Mouse (Mus musculus) regulatory T cell (primary cell): ENCODE measurements around the gene Dynll2.
"Not testable (repeated sequence)": the region's sequence is repeated elsewhere in the genome, so short reads cannot be mapped to it uniquely, and the experiment has no call there.

Source experiments
- in situ Hi-C: fragments of 300-600 bp; cut with MboI, MseI; formaldehyde crosslinking; loops from one replicate; pipeline ENCODE4 v1.15.1; 2025; ENCODE audit warnings: high pct_unique_total_duplicates

Gene Dynll2

GRCm38 (mm10) chr11:87987861-87988260 lies 528 bp upstream of the Dynll2 start:
- in situ Hi-C loops = no loop called here

GRCm38 (mm10) chr11:87986141-87986741 lies 1.1 kb downstream of the Dynll2 start:
- in situ Hi-C loops = no loop called here

- in situ Hi-C loops = no loop called here
Observed at GRCm38 (mm10) chr11:87985643-87986042, 1.7 kb downstream of the Dynll2 start.

- in situ Hi-C loops = no loop called here
Observed at GRCm38 (mm10) chr11:87984571-87984970, 2.8 kb downstream of the Dynll2 start.

GRCm38 (mm10) chr11:87978905-87979304 lies 8.4 kb downstream of the Dynll2 start:
- in situ Hi-C loops = no loop called here

- in situ Hi-C loops = not testable (repeated sequence)
Observed at GRCm38 (mm10) chr11:87977021-87977420, 10.3 kb downstream of the Dynll2 start.

GRCm38 (mm10) chr11:87974477-87975181 lies 12.7 kb downstream of the Dynll2 start:
- in situ Hi-C loops = no loop called here

GRCm38 (mm10) chr11:87973559-87974305 lies 13.6 kb downstream of the Dynll2 start:
- in situ Hi-C loops = no loop called here

GRCm38 (mm10) chr11:87972829-87973228 lies 14.5 kb downstream of the Dynll2 start:
- in situ Hi-C loops = no loop called here

- in situ Hi-C loops = loop anchor here (5.0 kb wide), 1 partner anchor 239 kb away; no protein-coding TSS in a partner anchor
Observed at GRCm38 (mm10) chr11:87968356-87969122, 18.8 kb downstream of the Dynll2 start.

GRCm38 (mm10) chr11:87967692-87968289 lies 19.5 kb downstream of the Dynll2 start:
- in situ Hi-C loops = loop anchor here (5.0 kb wide), 1 partner anchor 240 kb away; no protein-coding TSS in a partner anchor

- in situ Hi-C loops = loop anchor here (5.0 kb wide), 1 partner anchor 241 kb away; no protein-coding TSS in a partner anchor
Observed at GRCm38 (mm10) chr11:87966214-87966613, 21.1 kb downstream of the Dynll2 start.

GRCm38 (mm10) chr11:87965293-87965692 lies 22.0 kb downstream of the Dynll2 start:
- in situ Hi-C loops = loop anchor here (5.0 kb wide), 1 partner anchor 242 kb away; no protein-coding TSS in a partner anchor

- in situ Hi-C loops = no loop called here
Observed at GRCm38 (mm10) chr11:87957066-87957465, 30.3 kb downstream of the Dynll2 start.

GRCm38 (mm10) chr11:87955144-87955543 lies 32.2 kb downstream of the Dynll2 start:
- in situ Hi-C loops = no loop called here

GRCm38 (mm10) chr11:87949990-87950389 lies 37.3 kb downstream of the Dynll2 start:
- in situ Hi-C loops = no loop called here

GRCm38 (mm10) chr11:87935467-87935866 lies 51.9 kb downstream of the Dynll2 start:
- in situ Hi-C loops = no loop called here

- in situ Hi-C loops = no loop called here
Observed at GRCm38 (mm10) chr11:87933731-87934130, 53.6 kb downstream of the Dynll2 start.

GRCm38 (mm10) chr11:87930348-87930747 lies 57.0 kb downstream of the Dynll2 start:
- in situ Hi-C loops = no loop called here
